Mouse (Mus musculus) limb, embryonic 10.5 days (tissue): ENCODE data around the gene Hsd17b2. TPM values are rescaled to one million over a fixed set of nuclear protein-coding genes. Genes with fewer than 3 reads are reported as not detected.
A peak's percentile ranks its signal among the peaks of the same experiment; 100 is the strongest.

ENCODE experiments used
- DNase-seq: peaks from one replicate; pipeline ENCODE4 v3.0.0-alpha.2; 2017; ENCODE audit warnings: low spot score
- H3K27ac ChIP-seq: fragments of 300-500 bp; sonication (generic); 2 replicates; pipeline ENCODE4 v1.5.1; 2016; ENCODE audit warnings: mild to moderate bottlenecking
- H3K27me3 ChIP-seq: fragments of 300-500 bp; sonication (generic); 2 replicates; pipeline ENCODE4 v1.6.1; 2016; ENCODE audit warnings: low read depth, mild to moderate bottlenecking; ENCODE audit not compliant: poor library complexity, severe bottlenecking
- H3K36me3 ChIP-seq: fragments of 300-500 bp; sonication (generic); 2 replicates; pipeline ENCODE4 v1.6.1; 2016; ENCODE audit warnings: mild to moderate bottlenecking, moderate library complexity
- H3K4me1 ChIP-seq: fragments of 300-500 bp; sonication (generic); 2 replicates; pipeline ENCODE4 v1.6.1; 2016
- H3K4me3 ChIP-seq: fragments of 300-500 bp; sonication (generic); 2 replicates; pipeline ENCODE4 v1.5.1; 2016; ENCODE audit warnings: mild to moderate bottlenecking, moderate library complexity
- H3K9me3 ChIP-seq: fragments of 300-500 bp; sonication (generic); replicated peaks from 2 replicates; pipeline ENCODE4 v1.6.1; 2016; ENCODE audit warnings: mild to moderate bottlenecking
- WGBS: fragments of 180-500 bp; shearing (Covaris S2); methylation state at CpG from one replicate; pipeline ENCODE4 v1.1.7; 2016; 5-methylcytosine and 5-hydroxymethylcytosine counted together
- polyA plus RNA-seq: library from polyadenylated mRNA; unstranded; fragments of >200 nt; fragmentation: Nextera tagmentation; extraction: Ambion mirVana; gene quantifications from 2 replicates; pipeline ENCODE4 v1.2.1, GENCODE M21; 2016

The Hsd17b2 gene
- polyA plus RNA-seq, 1 experiment from 2014 or later = not detected

- H3K27me3 ChIP-seq = no peaks in the 10 kb centered on the region
- WGBS = 71% methylated on average over 6 of the region's 6 CpGs
- H3K9me3 ChIP-seq = no peaks in the 10 kb centered on the region
- H3K27ac ChIP-seq = no peak overlapping the region
- H3K4me1 ChIP-seq = peaks cover 6% of the 10 kb centered on the region; the same call in 1 of the 2 replicates
- no peak for DNase-seq
- H3K36me3 ChIP-seq = no peaks in the 10 kb centered on the region
- no peak overlapping the region for H3K4me3 ChIP-seq
These were observed 79.8 kb downstream of the Hsd17b2 start for GRCm38 (mm10) chr8:117781375-117782129.

- peaks cover 13% of the 10 kb centered on the region for H3K36me3 ChIP-seq
- H3K27ac ChIP-seq = no peak overlapping the region
- DNase-seq = no peak
- WGBS = 95% methylated on average over 7 of the region's 7 CpGs
- peaks cover 2% of the 10 kb centered on the region; the same call in 1 of the 2 replicates for H3K9me3 ChIP-seq
- H3K4me3 ChIP-seq = no peak overlapping the region
- no peaks in the 10 kb centered on the region for H3K27me3 ChIP-seq
- H3K4me1 ChIP-seq = peaks cover 6% of the 10 kb centered on the region; the same call in 1 of the 2 replicates
These were observed 81.3 kb downstream of the Hsd17b2 start for GRCm38 (mm10) chr8:117783021-117783420.

- 90% methylated on average over 3 of the region's 3 CpGs for WGBS
- Histone ChIP-seq H3K27ac (no peak overlapping the region), H3K4me3 (no peak overlapping the region), H3K9me3 (peaks cover 2% of the 10 kb centered on the region; the same call in 1 of the 2 replicates), H3K27me3 (no peaks in the 10 kb centered on the region), H3K4me1 (0 out of 2 replicates have a peak, but pooled peaks cover 3% of the 10 kb centered on the region), H3K36me3 (peaks cover 46% of the 10 kb centered on the region)
- no peak for DNase-seq
These were observed 84.7 kb downstream of the Hsd17b2 start for GRCm38 (mm10) chr8:117786428-117786827.

- peaks cover 99% of the 10 kb centered on the region for H3K36me3 ChIP-seq
- WGBS = 92% methylated on average over 19 of the region's 19 CpGs
These were observed 91.0 kb downstream of the Hsd17b2 start for GRCm38 (mm10) chr8:117792616-117793144.

GRCm38 (mm10) chr8:117794581-117794980 is 92.9 kb downstream of the Hsd17b2 start:
- H3K4me1 ChIP-seq = peaks cover 3% of the 10 kb centered on the region; the same call in 1 of the 2 replicates
- no peaks in the 10 kb centered on the region for H3K9me3 ChIP-seq
- no peak overlapping the region for H3K4me3 ChIP-seq
- H3K27me3 ChIP-seq = no peaks in the 10 kb centered on the region
- 94% methylated on average over 10 of the region's 10 CpGs for WGBS
- no peak overlapping the region for H3K27ac ChIP-seq
- H3K36me3 ChIP-seq = peaks cover 97% of the 10 kb centered on the region
- DNase-seq = no peak

More at GRCm38 (mm10) chr8:117792616-117793144, 91.0 kb downstream of the Hsd17b2 start:
- Histone ChIP-seq H3K27ac (no peak overlapping the region), H3K27me3 (no peaks in the 10 kb centered on the region), H3K4me3 (no peak overlapping the region), H3K4me1 (peaks cover 3% of the 10 kb centered on the region; the same call in 1 of the 2 replicates), H3K9me3 (no peaks in the 10 kb centered on the region)
- DNase-seq = no peak

GRCm38 (mm10) chr8:117796464-117796863 is 94.8 kb downstream of the Hsd17b2 start:
- Histone ChIP-seq H3K4me3 (no peak overlapping the region), H3K4me1 (peaks cover 16% of the 10 kb centered on the region), H3K27ac (no peak overlapping the region), H3K27me3 (no peaks in the 10 kb centered on the region), H3K9me3 (no peaks in the 10 kb centered on the region), H3K36me3 (peaks cover 78% of the 10 kb centered on the region)
- DNase-seq = no peak
- WGBS = 94% methylated on average over 15 of the region's 15 CpGs

- Histone ChIP-seq H3K9me3 (no peaks in the 10 kb centered on the region), H3K27ac (no peak overlapping the region), H3K36me3 (peaks cover 62% of the 10 kb centered on the region), H3K4me1 (peaks cover 24% of the 10 kb centered on the region), H3K27me3 (no peaks in the 10 kb centered on the region), H3K4me3 (no peak overlapping the region)
- WGBS = 95% methylated on average over 2 of the region's 2 CpGs
- DNase-seq = no peak
These were observed 96.4 kb downstream of the Hsd17b2 start for GRCm38 (mm10) chr8:117798066-117798465.

GRCm38 (mm10) chr8:117801443-117802298 is 100.0 kb downstream of the Hsd17b2 start, which contains the start of gene Mphosph6:
Mphosph6 (minus strand) TSS chr8:117801943.
- peak; percentile 99 for DNase-seq
- H3K27ac ChIP-seq = peak within 1 kb of the TSS; percentile 97
- no peaks in the 10 kb centered on the region for H3K27me3 ChIP-seq
- WGBS = under 1% methylated on average over 65 of the region's 65 CpGs
- peaks cover 21% of the 10 kb centered on the region for H3K4me1 ChIP-seq
- no peaks in the 10 kb centered on the region for H3K9me3 ChIP-seq
- H3K4me3 ChIP-seq = peak within 1 kb of the TSS; percentile 87
- peaks cover 26% of the 10 kb centered on the region for H3K36me3 ChIP-seq

- Histone ChIP-seq H3K4me1 (peaks cover 21% of the 10 kb centered on the region), H3K27ac (peak overlapping the region; percentile 97), H3K4me3 (peak overlapping the region; percentile 87), H3K36me3 (peaks cover 20% of the 10 kb centered on the region), H3K27me3 (no peaks in the 10 kb centered on the region), H3K9me3 (no peaks in the 10 kb centered on the region)
- DNase-seq = no peak
- WGBS = 3% methylated on average over 11 of the region's 11 CpGs
These were observed 100.6 kb downstream of the Hsd17b2 start for GRCm38 (mm10) chr8:117802299-117802689.

GRCm38 (mm10) chr8:117805419-117805818 is 103.7 kb downstream of the Hsd17b2 start:
- Histone ChIP-seq H3K27ac (no peak overlapping the region), H3K9me3 (no peaks in the 10 kb centered on the region), H3K4me1 (peaks cover 15% of the 10 kb centered on the region), H3K4me3 (no peak overlapping the region), H3K27me3 (no peaks in the 10 kb centered on the region), H3K36me3 (no peaks in the 10 kb centered on the region)
- WGBS = 78% methylated on average over 5 of the region's 5 CpGs
- DNase-seq = no peak
